Mouse (Mus musculus) hindbrain, embryonic 10.5 days (tissue): ENCODE measurements around the gene H2-Ke6. TPM values are rescaled to one million over a fixed set of nuclear protein-coding genes. Genes with fewer than 3 reads are reported as not detected.

Source experiments
- DNase-seq: peaks from one replicate; pipeline ENCODE4 v3.0.0-alpha.2; 2017; ENCODE audit warnings: low spot score
- H3K27ac ChIP-seq: fragments of 300-500 bp; sonication (generic); 2 replicates; pipeline ENCODE4 v1.5.1; 2016; ENCODE audit warnings: mild to moderate bottlenecking, moderate library complexity
- H3K27me3 ChIP-seq: fragments of 300-500 bp; sonication (generic); 2 replicates; pipeline ENCODE4 v1.6.1; 2016; ENCODE audit warnings: mild to moderate bottlenecking; ENCODE audit not compliant: poor library complexity, insufficient read depth, severe bottlenecking
- H3K36me3 ChIP-seq: fragments of 300-500 bp; sonication (generic); 2 replicates; pipeline ENCODE4 v1.6.1; 2016; ENCODE audit warnings: mild to moderate bottlenecking, moderate library complexity
- H3K4me1 ChIP-seq: fragments of 300-500 bp; sonication (generic); replicated peaks from 2 replicates; pipeline ENCODE4 v1.6.1; 2016; ENCODE audit warnings: mild to moderate bottlenecking
- H3K4me3 ChIP-seq: fragments of 300-500 bp; sonication (generic); 2 replicates; pipeline ENCODE4 v1.5.1; 2016; ENCODE audit warnings: mild to moderate bottlenecking, moderate library complexity
- H3K9me3 ChIP-seq: fragments of 300-500 bp; sonication (generic); 2 replicates; pipeline ENCODE4 v1.6.1; 2016; ENCODE audit warnings: mild to moderate bottlenecking, moderate library complexity
- WGBS: fragments of 180-500 bp; shearing (Covaris S2); methylation state at CpG from one replicate; pipeline ENCODE4 v1.1.7; 2016; 5-methylcytosine and 5-hydroxymethylcytosine counted together
- polyA plus RNA-seq: library from polyadenylated mRNA; unstranded; fragments of >200 nt; fragmentation: Nextera tagmentation; extraction: Ambion mirVana; gene quantifications from 2 replicates; pipeline ENCODE4 v1.2.1, GENCODE M21; 2016

Gene H2-Ke6
- polyA plus RNA-seq: 65.5 and 73.0 TPM in 2 replicates

DNA sequence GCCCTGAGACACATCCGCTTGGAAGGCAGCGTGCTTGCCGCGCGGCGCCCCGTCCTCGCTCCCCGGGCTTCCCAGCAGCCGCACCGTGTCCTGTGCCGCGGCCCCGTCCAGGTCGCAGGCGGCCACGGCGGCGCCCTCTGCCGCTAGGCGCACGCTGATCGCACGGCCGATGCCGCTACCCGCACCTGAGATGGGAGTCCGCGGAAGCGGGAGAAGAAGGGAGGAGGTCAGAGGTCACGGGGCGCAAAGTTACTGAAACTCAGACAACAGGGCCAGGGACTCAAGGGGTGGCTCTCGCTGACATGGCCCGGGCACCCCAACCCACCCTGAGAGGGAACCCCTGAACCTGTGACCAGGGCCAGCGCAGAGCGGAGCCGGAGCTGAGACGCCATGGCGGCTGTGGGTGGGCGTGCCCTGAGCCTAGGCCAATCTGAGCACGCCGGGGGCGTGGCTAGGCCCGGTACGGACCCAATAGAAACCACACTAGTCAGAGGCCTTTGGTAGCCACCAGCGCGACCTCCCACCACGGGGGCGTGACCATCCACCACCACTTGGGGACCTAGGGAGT lies at the start of gene H2-Ke6:
TSS of gene H2-Ke6 (minus strand) at position 405 of the 568 bp plus-strand sequence.
- Histone ChIP-seq H3K36me3 (peaks cover 39% of the 10 kb centered on the region), H3K27ac (peak within 1 kb of the TSS; percentile 98), H3K4me1 (peaks cover 85% of the 10 kb centered on the region), H3K4me3 (peak within 1 kb of the TSS; percentile 74), H3K9me3 (peaks cover 5% of the 10 kb centered on the region; the same call in 1 of the 2 replicates), H3K27me3 (no peaks in the 10 kb centered on the region)
- DNase-seq: peak; percentile 97
- under 1% methylated on average over 49 of the region's 49 CpGs for WGBS

- Histone ChIP-seq H3K9me3 (no peaks in the 10 kb centered on the region), H3K27me3 (peaks cover 23% of the 10 kb centered on the region), H3K36me3 (no peaks in the 10 kb centered on the region), H3K4me3 (no peak overlapping the region), H3K27ac (no peak overlapping the region), H3K4me1 (peaks cover 10% of the 10 kb centered on the region; the same call in 1 of the 2 replicates)
- DNase-seq: peak; percentile 83
- 2% methylated on average over 9 of the region's 9 CpGs for whole genome bisulfite sequencing
These were observed 49.7 kb upstream of the H2-Ke6 start for GRCm38 (mm10) chr17:34077549-34077948.

GRCm38 (mm10) chr17:34075271-34075670 lies 47.4 kb upstream of the H2-Ke6 start:
- Histone ChIP-seq H3K27ac (no peak overlapping the region), H3K4me3 (no peak overlapping the region), H3K9me3 (no peaks in the 10 kb centered on the region), H3K36me3 (no peaks in the 10 kb centered on the region), H3K4me1 (peaks cover 10% of the 10 kb centered on the region; the same call in 1 of the 2 replicates), H3K27me3 (peaks cover 23% of the 10 kb centered on the region)
- DNase-seq: peak; percentile 56
- WGBS: 41% methylated on average over 7 of the region's 7 CpGs

GRCm38 (mm10) chr17:34072091-34072490 lies 44.2 kb upstream of the H2-Ke6 start:
- no peaks in the 10 kb centered on the region for H3K36me3 ChIP-seq
- no peaks in the 10 kb centered on the region for H3K9me3 ChIP-seq
- no peak for DNase-seq
- WGBS: 79% methylated on average over 5 of the region's 5 CpGs
- H3K27ac ChIP-seq: no peak overlapping the region
- peaks cover 19% of the 10 kb centered on the region for H3K27me3 ChIP-seq
- H3K4me1 ChIP-seq: 0 out of 2 replicates have a peak, but pooled peaks cover 8% of the 10 kb centered on the region
- no peak overlapping the region for H3K4me3 ChIP-seq

GRCm38 (mm10) chr17:34068864-34069263 lies 41.0 kb upstream of the H2-Ke6 start:
- Histone ChIP-seq H3K4me1 (0 out of 2 replicates have a peak, but pooled peaks cover 6% of the 10 kb centered on the region), H3K36me3 (peaks cover 8% of the 10 kb centered on the region; the same call in 1 of the 2 replicates), H3K27ac (no peak overlapping the region), H3K9me3 (no peaks in the 10 kb centered on the region), H3K4me3 (no peak overlapping the region), H3K27me3 (no peaks in the 10 kb centered on the region)
- 53% methylated on average over 3 of the region's 3 CpGs for WGBS
- DNase-seq: no peak

DNA sequence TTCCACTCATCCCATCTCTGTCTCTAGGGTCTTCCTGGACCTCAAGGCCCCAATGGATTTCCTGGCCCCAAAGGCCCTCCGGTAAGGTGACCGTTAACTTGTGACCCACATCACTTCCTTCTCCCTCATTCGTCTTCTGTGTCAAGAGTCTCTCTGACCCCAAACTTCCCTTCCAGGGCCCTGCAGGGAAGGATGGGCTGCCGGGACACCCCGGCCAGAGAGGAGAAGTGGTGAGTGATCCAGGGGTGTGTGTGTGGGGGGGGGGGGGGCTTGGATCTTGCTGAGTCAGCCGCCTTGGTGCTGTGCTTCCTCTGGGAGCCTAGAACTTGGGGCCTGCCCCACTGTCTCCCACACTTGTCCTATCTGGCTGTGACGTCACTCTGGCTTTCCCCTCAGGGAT lies 29.4 kb upstream of the H2-Ke6 start:
- no peak for DNase-seq
- Histone ChIP-seq H3K36me3 (peaks cover 14% of the 10 kb centered on the region; the same call in 1 of the 2 replicates), H3K9me3 (no peaks in the 10 kb centered on the region), H3K27ac (no peak overlapping the region), H3K4me1 (peaks cover 36% of the 10 kb centered on the region), H3K27me3 (no peaks in the 10 kb centered on the region), H3K4me3 (no peak overlapping the region)
- WGBS: 80% methylated on average over 7 of the region's 7 CpGs

DNA sequence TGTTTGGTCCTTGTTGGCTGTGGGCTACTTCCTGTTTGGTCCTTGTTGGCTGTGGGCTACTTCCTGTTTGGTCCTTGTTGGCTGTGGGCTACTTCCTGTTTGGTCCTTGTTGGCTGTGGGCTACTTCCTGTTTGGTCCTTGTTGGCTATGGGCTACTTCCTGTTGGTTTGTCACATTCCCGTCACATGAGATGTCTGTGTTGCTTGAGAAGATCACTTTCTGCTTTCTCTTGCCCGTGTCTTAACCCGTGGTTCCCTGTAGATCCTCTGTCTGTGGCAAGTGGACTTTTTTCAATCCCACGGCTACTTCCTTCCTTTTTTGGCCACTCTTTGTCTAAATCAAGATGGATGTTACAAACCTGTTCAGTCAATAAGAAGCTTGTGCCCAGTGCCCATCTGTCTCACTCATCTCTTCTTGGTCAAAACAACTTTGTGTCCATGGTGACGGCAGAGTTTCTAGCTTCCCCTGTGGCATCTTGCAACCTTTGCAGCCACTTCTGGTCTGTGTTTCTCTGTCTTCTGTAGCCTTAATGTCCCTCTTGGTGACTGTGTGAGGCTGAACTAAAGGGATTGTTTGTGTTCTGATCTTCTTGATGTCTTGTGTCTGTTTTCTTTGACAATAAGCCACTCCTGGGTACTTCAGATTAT lies 19.7 kb upstream of the H2-Ke6 start:
- no peak for DNase-seq
- no peak overlapping the region for H3K4me3 ChIP-seq
- H3K4me1 ChIP-seq: no peaks in the 10 kb centered on the region
- peaks cover 10% of the 10 kb centered on the region for H3K9me3 ChIP-seq
- WGBS: 94% methylated on average over 5 of the region's 5 CpGs
- no peak overlapping the region for H3K27ac ChIP-seq
- no peaks in the 10 kb centered on the region for H3K27me3 ChIP-seq
- H3K36me3 ChIP-seq: peaks cover 15% of the 10 kb centered on the region

DNA sequence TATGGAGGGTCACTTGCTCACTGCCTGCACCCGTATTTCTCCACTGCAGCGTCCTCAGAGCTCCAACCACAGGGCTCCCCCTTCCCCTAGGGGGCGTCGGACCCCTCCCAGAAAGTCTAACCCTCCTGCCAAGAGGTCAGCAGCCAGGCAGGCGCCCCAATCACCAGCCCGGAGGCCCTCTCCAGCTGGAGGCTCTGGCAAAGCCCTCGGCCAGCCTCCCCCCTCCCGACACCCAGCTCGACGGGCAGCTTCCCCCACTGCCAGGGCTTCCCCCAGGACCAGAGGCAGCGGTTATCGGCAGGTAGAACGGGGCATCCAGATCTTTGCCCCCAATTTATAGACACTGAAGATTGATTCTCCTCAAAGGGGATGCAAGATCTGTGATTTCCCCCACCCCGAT lies 18.1 kb upstream of the H2-Ke6 start:
- Histone ChIP-seq H3K27ac (no peak overlapping the region), H3K27me3 (peaks cover 6% of the 10 kb centered on the region), H3K9me3 (peaks cover 10% of the 10 kb centered on the region), H3K4me3 (no peak overlapping the region), H3K4me1 (peaks cover 16% of the 10 kb centered on the region), H3K36me3 (peaks cover 12% of the 10 kb centered on the region)
- no peak for DNase-seq
- WGBS: 79% methylated on average over 14 of the region's 14 CpGs

- WGBS: 32% methylated on average over 17 of the region's 17 CpGs
These were observed 11.9 kb upstream of the H2-Ke6 start for GRCm38 (mm10) chr17:34039562-34040450.

DNA sequence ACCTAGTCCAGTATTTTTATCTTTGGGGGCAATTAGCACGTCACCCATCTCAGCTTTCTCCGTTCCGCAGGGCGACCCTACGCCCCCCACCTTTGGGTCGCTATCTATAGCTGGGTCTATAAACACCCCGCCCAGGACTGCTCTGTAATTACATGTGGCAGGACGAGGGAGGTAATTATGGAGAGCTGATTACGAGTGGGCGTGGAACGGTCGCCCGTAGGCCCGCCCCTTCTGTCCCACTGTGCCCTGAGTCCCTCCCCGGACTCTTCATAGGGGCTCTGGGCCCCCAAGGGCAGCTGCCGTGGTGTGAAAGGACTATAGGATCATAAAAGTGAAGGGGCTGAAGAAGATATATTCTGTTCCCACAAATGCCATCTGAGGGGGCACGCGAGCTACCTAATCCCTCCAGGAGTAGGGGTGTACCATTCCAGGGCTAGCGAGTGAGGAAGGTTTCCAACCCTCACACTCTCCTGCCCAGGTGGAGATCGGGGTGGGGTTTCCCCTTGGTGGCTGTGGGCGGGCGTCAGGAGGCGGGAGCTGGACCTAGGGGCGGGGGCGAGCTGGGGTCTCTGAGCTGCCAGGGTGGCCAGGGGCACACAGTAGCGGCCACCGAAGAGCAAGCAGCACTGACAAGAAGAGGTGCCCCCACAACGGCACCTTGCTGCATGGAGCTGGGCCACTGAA lies 11.2 kb upstream of the H2-Ke6 start, which contains the start of gene Col11a2:
TSS of gene Col11a2 (plus strand) at position 560 of the 684 bp plus-strand sequence.
- Histone ChIP-seq H3K36me3 (peaks cover 45% of the 10 kb centered on the region), H3K27ac (peak within 1 kb of the TSS; percentile 62), H3K4me3 (peak within 1 kb of the TSS; percentile 35), H3K27me3 (peaks cover 16% of the 10 kb centered on the region), H3K9me3 (no peaks in the 10 kb centered on the region), H3K4me1 (peaks cover 61% of the 10 kb centered on the region)
- DNase-seq: no peak
- 15% methylated on average over 28 of the region's 28 CpGs for WGBS

More at GRCm38 (mm10) chr17:34039562-34040450, 11.9 kb upstream of the H2-Ke6 start:
- Histone ChIP-seq H3K4me1 (peaks cover 61% of the 10 kb centered on the region), H3K27me3 (peaks cover 16% of the 10 kb centered on the region), H3K9me3 (no peaks in the 10 kb centered on the region), H3K4me3 (peak overlapping the region; percentile 35; the same call in 1 of the 2 replicates), H3K27ac (peak overlapping the region; percentile 59), H3K36me3 (peaks cover 37% of the 10 kb centered on the region)
- no peak for DNase-seq

DNA sequence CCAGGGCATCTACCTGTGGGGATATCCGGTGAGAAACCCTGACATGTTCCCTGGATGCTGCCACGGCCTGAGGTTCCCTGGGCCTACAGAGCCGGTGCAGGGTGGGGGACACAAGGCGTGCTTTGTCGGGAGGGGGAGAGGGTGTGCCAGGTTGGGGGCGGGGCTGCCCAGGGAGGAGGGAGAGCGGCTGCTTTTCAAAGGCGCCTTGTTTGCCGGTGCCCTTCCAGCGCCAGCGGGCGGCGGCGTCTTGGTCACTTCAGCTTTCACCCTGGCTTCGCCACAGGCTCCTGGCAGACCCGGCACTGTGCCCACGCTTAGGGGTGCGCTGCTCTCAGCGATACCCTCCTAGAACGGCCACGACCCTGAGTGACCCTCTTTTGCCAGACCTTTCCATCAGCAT lies 10.6 kb upstream of the H2-Ke6 start:
- peak overlapping the region; percentile 35 for H3K4me3 ChIP-seq
- DNase-seq: no peak
- H3K27me3 ChIP-seq: peaks cover 16% of the 10 kb centered on the region
- H3K27ac ChIP-seq: peak overlapping the region; percentile 62
- WGBS: 19% methylated on average over 20 of the region's 21 CpGs
- peaks cover 50% of the 10 kb centered on the region for H3K36me3 ChIP-seq
- H3K9me3 ChIP-seq: no peaks in the 10 kb centered on the region
- peaks cover 67% of the 10 kb centered on the region for H3K4me1 ChIP-seq

DNA sequence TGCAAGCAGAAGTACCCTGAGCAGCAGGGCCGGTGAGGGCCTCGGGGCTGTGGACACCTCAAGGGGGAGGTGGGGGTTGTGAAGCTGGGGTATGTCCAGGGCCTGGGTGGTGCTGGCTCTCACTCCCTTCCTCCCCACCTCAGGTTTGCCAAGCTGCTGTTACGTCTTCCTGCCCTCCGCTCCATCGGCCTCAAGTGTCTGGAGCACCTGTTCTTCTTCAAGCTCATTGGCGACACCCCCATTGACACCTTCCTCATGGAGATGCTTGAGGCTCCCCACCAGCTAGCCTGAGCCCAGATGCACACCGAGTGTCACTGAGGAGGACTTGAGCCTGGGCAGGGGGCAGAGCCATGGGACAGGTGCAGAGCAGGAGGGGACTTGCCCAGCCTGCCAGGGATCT lies 9.4 kb upstream of the H2-Ke6 start:
- Histone ChIP-seq H3K27me3 (peaks cover 16% of the 10 kb centered on the region), H3K27ac (no peak overlapping the region), H3K36me3 (peaks cover 54% of the 10 kb centered on the region), H3K4me3 (no peak overlapping the region), H3K4me1 (peaks cover 76% of the 10 kb centered on the region), H3K9me3 (no peaks in the 10 kb centered on the region)
- WGBS: 93% methylated on average over 7 of the region's 7 CpGs
- DNase-seq: no peak
